Mouse (Mus musculus): ENCODE data around the gene A430005L14Rik. TPM values are rescaled to one million over a fixed set of nuclear protein-coding genes. Genes with fewer than 3 reads are reported as not detected.

Gene A430005L14Rik
- polyA plus RNA-seq (2012; rRNA removed), result 23.8 and 26.8 TPM in 2 replicates

GRCm38 (mm10) chr4:153956569-153957405, at the start of gene A430005L14Rik:
Gene A430005L14Rik, plus strand, starts transcription at chr4:153957237.

GRCm38 (mm10) chr4:153974431-153975291, 17.6 kb downstream of the A430005L14Rik start, which contains the start of the genes Dffb and Cep104:
Gene Dffb, minus strand, starts transcription at chr4:153975126.
Gene Cep104, plus strand, starts transcription at chr4:153975194.

Other genes starting within 250 kb of the A430005L14Rik start
- 5.6 and 6.1 TPM in 2 replicates for gene Dffb, start 17.9 kb downstream of the A430005L14Rik start, polyA plus RNA-seq (2012; rRNA removed)
- gene Cep104, start 18.0 kb downstream of the A430005L14Rik start, polyA plus RNA-seq (2012; rRNA removed), result 2.4 and 2.8 TPM in 2 replicates
- 14.4 and 16.9 TPM in 2 replicates for gene Lrrc47, start 54.5 kb downstream of the A430005L14Rik start, polyA plus RNA-seq (2012; rRNA removed)
- 87.8 and 114 TPM in 2 replicates for gene Smim1, start 69.0 kb downstream of the A430005L14Rik start, polyA plus RNA-seq (2012; rRNA removed)
- gene Ccdc27, start 85.4 kb downstream of the A430005L14Rik start, polyA plus RNA-seq (2012; rRNA removed), result not detected in 2 replicates
- gene Trp73, start 183.0 kb downstream of the A430005L14Rik start, polyA plus RNA-seq (2012; rRNA removed), result 0.01 and 0.05 TPM in 2 replicates
- 11.9 and 13.9 TPM in 2 replicates for gene Wrap73, start 185.1 kb downstream of the A430005L14Rik start, polyA plus RNA-seq (2012; rRNA removed)
- 46.7 and 50.8 TPM in 2 replicates for gene Tprgl, start 203.4 kb downstream of the A430005L14Rik start, polyA plus RNA-seq (2012; rRNA removed)
- 1.6 TPM in 2 replicates for gene Megf6, start 213.5 kb downstream of the A430005L14Rik start, polyA plus RNA-seq (2012; rRNA removed)